Mouse (Mus musculus): ENCODE measurements at regions not wholly inside any gene's neighbourhood (a gene's known extent, or its start where the extent isn't known, plus 50 kb on each side); places are given as distances from the start of the nearest gene placed in this dataset.

GRCm38 (mm10) chr9:73416084-73416777 is 303.0 kb downstream of the Rsl24d1 start:
- H3K4me3 ChIP-seq (ENCODE audit: low read depth, low read length), result no peak overlapping the region
- H3K36me3 ChIP-seq (ENCODE audit: control insufficient read depth, insufficient read depth, low read length, poor library complexity, severe bottlenecking), result no peaks in the 10 kb centered on the region
- H3K4me1 ChIP-seq (ENCODE audit: control insufficient read depth, insufficient read depth, low read length), result no peaks in the 10 kb centered on the region
- TF ChIP-seq POLR2A (IDR thresholded peaks at IDR 0.05; ENCODE audit: insufficient read depth, low read length) (no peak), CTCF (IDR thresholded peaks at IDR 0.05; ENCODE audit: low read depth, low read length) (no peak), EP300 (IDR thresholded peaks at IDR 0.05; ENCODE audit: insufficient read depth, low read depth, low read length) (no peak)
- no peak overlapping the region for H3K27ac ChIP-seq (ENCODE audit: insufficient read depth, low read length)
- H3K27me3 ChIP-seq (ENCODE audit: control insufficient read depth, insufficient read depth, low read length, poor library complexity, severe bottlenecking), result no peaks in the 10 kb centered on the region; the same call in 1 of the 2 replicates
- peaks cover 7% of the 10 kb centered on the region; the same call in 1 of the 2 replicates for H3K9me3 ChIP-seq (replicated peaks; ENCODE audit: control insufficient read depth, insufficient read depth, low read length, poor library complexity, severe bottlenecking)
- no peak overlapping the region for H3K9ac ChIP-seq (ENCODE audit: low read depth, poor library complexity, severe bottlenecking)

Data from ES-Bruce4 (cell line).